Mouse (Mus musculus) lung, postnatal 0 days (tissue): ENCODE results near the gene March5.

Experiments
- CTCF ChIP-seq: IDR thresholded peaks from 2 replicates; pipeline ENCODE4 v1.5.1; 2016; ENCODE audit warnings: antibody characterized with exemption, mild to moderate bottlenecking
- EP300 ChIP-seq: IDR thresholded peaks from 2 replicates; pipeline ENCODE4 v1.6.1; 2016; ENCODE audit warnings: antibody characterized with exemption, mild to moderate bottlenecking, control low read depth

DNA sequence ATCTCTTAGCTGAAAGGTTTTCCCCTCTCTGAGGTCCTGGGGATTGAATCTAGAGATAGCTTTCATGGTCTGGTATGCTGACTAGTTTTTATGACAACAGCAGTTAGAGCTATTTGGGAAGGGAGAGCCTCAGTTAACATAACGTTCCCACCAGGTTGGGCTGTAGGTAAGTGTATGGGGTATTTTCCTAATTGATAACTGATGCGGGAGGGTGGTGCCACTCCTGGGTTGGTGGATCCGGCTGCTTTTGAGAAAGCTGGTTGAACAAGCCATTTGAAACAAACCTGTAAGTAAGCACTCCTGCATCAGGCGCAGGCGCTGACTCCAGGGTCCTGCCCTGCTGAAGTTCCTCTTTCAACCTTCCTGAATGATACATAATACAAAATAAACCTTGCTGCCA is 30.0 kb downstream of the March5 start:
- TF ChIP-seq CTCF (no peak), EP300 (no peak)
